Mouse (Mus musculus) ZHBTc4 (cell line): ENCODE measurements at regions not wholly inside any gene's neighbourhood (a gene's known extent, or its start where the extent isn't known, plus 50 kb on each side); places are given as distances from the start of the nearest gene placed in this dataset.
A peak's percentile ranks its signal among the peaks of the same experiment; 100 is the strongest.

ENCODE experiments used
- DNase-seq: peaks from one replicate; pipeline ENCODE4 v3.0.0-alpha.2; 2011; ENCODE audit warnings: low read depth, low spot score

DNA sequence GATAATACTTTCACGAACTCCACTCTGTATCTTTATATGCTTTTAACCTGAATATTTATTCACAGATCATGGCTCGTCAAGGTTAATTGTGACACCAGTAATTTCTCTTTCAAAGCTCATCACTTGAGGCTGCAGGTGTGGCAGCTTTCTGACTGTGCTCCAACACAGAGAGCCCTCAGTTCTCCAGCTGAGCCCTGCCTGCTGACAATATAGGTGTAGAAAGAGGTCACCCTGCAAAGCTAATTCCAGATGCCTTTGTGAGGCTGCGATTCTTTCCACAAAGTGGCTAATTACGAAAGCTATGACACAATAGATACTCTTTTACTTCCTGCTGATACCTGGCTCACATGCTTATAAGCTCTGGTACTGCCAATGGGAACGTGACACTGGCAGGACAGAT is 64.0 kb downstream of the Slitrk5 start:
- no peak for DNase-seq

DNA sequence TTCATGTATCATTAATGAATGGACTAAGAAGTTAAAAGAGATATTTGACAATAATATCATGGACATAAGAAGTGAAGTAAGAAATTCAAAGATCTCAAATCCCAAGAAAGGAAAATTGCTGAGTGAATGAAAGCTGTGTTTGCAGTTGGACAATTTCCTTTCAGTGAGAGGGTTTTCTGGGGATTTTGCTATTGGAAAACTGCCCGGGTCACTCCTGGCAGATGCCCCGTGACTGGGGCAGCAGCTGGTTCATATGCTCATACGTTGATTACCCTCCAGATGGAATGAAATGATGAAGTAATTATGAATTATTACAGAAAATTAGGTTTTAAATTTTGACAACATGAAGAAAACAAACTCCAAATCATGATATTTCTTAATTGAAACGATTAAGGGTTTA is 88.7 kb downstream of the Slitrk5 start:
- DNase-seq, result no peak

DNA sequence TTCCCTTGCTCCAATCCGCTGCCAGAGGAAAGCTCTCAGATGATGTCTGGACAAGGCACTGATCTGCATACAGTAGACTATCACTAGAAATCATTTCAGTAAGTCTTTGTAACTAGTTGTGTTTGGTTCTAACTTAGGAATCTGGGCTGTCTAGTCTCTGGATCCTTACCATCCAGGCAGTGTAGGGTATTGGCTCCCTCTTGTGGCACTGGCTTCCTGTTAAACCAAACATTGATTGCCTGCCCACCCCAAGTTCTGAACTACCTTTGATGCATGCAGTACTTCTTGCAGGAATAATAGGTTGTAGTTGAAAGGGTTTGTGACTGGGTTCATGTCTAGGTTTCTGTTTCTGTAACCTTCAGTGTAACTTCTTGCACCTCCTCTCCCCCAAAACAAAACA is 103.3 kb downstream of the Slitrk5 start:
- peak; percentile 30 for DNase-seq

DNA sequence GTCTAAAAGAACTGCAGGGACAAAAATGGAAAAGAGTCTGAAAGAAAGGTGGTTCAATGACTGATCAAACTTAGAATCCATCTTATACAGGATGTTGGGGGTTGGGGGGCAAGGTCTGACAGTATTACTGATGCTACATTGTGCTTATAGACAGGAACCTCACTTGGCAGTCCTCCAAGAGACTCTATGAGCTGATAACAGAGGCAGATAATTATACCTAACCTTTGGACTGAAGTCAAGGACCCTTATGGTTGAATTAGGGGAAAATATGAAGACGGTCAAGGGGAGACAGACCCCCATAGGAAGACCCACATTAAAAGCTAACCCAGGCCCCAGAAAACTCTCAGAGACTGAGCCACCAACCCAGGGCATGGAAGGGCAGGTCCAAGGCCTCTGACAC is 133.1 kb downstream of the Slitrk5 start:
- DNase-seq, result no peak

DNA sequence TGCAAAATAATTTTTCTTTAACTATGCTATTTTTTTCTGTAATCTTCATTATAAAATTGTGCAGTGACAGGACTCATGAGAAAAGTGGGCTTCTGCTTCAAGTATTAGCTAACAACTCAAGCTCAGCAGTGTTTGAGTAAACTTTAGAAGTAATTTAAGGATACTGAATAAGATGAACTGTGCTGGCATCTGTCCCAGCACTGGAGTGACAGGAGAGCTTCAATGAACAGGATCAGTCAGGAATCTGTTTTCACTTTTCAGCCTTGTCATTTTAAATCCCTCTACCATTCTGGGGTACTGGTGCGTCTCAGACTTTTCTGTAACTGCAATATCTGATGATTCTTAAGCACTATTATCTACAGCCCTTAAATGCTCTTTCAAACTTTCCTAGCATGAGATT is 135.0 kb downstream of the Slitrk5 start:
- DNase-seq, result no peak

DNA sequence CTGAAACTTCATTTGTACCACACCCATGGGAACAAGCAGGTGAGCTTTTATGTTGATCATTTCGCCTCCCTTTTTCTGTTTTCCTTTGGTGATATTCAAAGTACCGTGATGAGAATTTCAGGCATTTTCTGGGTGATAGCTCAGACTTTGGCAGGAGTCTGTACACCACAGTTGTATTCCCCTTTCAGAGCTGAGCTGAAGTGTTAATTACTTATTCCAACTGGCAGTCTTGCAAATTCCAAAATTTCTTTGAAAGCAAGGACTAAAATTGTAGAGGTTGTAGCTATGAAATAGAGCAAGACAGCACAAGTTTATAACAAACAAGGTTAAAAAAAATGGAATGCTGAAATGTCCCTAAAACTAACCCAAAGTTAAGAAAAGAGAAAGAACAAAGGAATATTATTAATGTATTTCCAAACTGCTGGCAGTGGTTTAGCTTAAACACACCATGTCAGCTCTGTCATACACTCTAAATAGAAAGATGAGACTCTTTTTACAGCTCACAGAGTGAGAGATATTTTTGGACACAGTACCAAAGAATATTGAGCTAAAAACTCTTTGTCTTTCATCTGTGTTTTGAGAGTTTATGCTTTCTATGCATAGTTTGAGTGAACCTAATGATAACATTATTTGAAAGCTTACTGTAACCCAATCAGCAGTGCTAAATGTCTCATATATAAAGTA is 147.3 kb downstream of the Slitrk5 start:
- DNase-seq, result no peak
